Mouse (Mus musculus) intestine, postnatal 0 days (tissue): Measurements from ENCODE around the gene Pitpnm1. TPM values are rescaled to one million over a fixed set of nuclear protein-coding genes. Genes with fewer than 3 reads are reported as not detected.
A peak's percentile ranks its signal among the peaks of the same experiment; 100 is the strongest.

Source experiments
- ATAC-seq: fragments of 200-750 bp; cut with Nextera tagmentation; 2 replicates; pipeline ENCODE4 v1.8.0; 2017; ENCODE audit warnings: mild to moderate bottlenecking, moderate TSS enrichment, moderate library complexity
- H3K27ac ChIP-seq: fragments of 300-500 bp; sonication (generic); 2 replicates; pipeline ENCODE4 v1.5.1; 2014; ENCODE audit warnings: mild to moderate bottlenecking, low read depth, low read length, moderate library complexity
- H3K27me3 ChIP-seq: fragments of 300-500 bp; sonication (generic); replicated peaks from 2 replicates; pipeline ENCODE4 v1.6.1; 2014; ENCODE audit warnings: low read length, mixed read lengths; ENCODE audit not compliant: control insufficient read depth, insufficient read depth
- H3K36me3 ChIP-seq: fragments of 300-500 bp; sonication (generic); 2 replicates; pipeline ENCODE4 v1.6.1; 2014; ENCODE audit warnings: mild to moderate bottlenecking, moderate library complexity; ENCODE audit not compliant: control insufficient read depth, insufficient read depth
- H3K4me1 ChIP-seq: fragments of 300-500 bp; sonication (generic); replicated peaks from 2 replicates; pipeline ENCODE4 v1.6.1; 2014; ENCODE audit warnings: antibody characterized with exemption, low read length, mixed read lengths; ENCODE audit not compliant: control insufficient read depth, insufficient read depth
- H3K4me2 ChIP-seq: fragments of 300-500 bp; sonication (generic); replicated peaks from 2 replicates; pipeline ENCODE4 v1.6.1; 2014; ENCODE audit warnings: low read depth, mild to moderate bottlenecking, moderate library complexity
- H3K4me3 ChIP-seq: fragments of 300-500 bp; sonication (generic); 2 replicates; pipeline ENCODE4 v1.5.1; 2014; ENCODE audit warnings: low read depth, low read length
- H3K9ac ChIP-seq: fragments of 300-500 bp; sonication (generic); 2 replicates; pipeline ENCODE4 v1.6.1; 2014; ENCODE audit warnings: mild to moderate bottlenecking, low read depth, low read length
- H3K9me3 ChIP-seq: fragments of 300-500 bp; sonication (generic); 2 replicates; pipeline ENCODE4 v1.6.1; 2016; ENCODE audit warnings: mixed run types; ENCODE audit not compliant: control insufficient read depth
- CTCF ChIP-seq: sonication (generic); IDR thresholded peaks from 2 replicates; pipeline ENCODE4 v1.5.1; 2016; ENCODE audit warnings: low read depth, mild to moderate bottlenecking, control low read depth, antibody characterized with exemption, moderate library complexity
- WGBS: fragments of 180-500 bp; shearing (Covaris S2); extraction: QIAGEN DNeasy Blood & Tissue Kit; methylation state at CpG from one replicate; pipeline ENCODE4 v1.1.7; 2014; 5-methylcytosine and 5-hydroxymethylcytosine counted together
- polyA plus RNA-seq: library from polyadenylated mRNA; unstranded; fragments of >200 nt; fragmentation: Nextera tagmentation; extraction: Ambion mirVana; gene quantifications from 2 replicates; pipeline ENCODE4 v1.2.1, GENCODE M21; 2015

The Pitpnm1 gene
- polyA plus RNA-seq, 1 experiment from 2014 or later: 13.7 TPM

- H3K4me1 ChIP-seq: no peaks in the 10 kb centered on the region
- no peaks in the 10 kb centered on the region for H3K27me3 ChIP-seq
- 80% methylated on average over 7 of the region's 7 CpGs for WGBS
- H3K4me2 ChIP-seq: no peak overlapping the region
- H3K27ac ChIP-seq: no peak overlapping the region
- no peak for TF ChIP-seq CTCF
- no peaks in the 10 kb centered on the region for H3K9me3 ChIP-seq
- H3K4me3 ChIP-seq: no peak overlapping the region
- no peaks in the 10 kb centered on the region for H3K36me3 ChIP-seq
- no peak overlapping the region for H3K9ac ChIP-seq
- no peak for ATAC-seq
Observed at GRCm38 (mm10) chr19:4083316-4083715, 16.5 kb upstream of the Pitpnm1 start.

DNA sequence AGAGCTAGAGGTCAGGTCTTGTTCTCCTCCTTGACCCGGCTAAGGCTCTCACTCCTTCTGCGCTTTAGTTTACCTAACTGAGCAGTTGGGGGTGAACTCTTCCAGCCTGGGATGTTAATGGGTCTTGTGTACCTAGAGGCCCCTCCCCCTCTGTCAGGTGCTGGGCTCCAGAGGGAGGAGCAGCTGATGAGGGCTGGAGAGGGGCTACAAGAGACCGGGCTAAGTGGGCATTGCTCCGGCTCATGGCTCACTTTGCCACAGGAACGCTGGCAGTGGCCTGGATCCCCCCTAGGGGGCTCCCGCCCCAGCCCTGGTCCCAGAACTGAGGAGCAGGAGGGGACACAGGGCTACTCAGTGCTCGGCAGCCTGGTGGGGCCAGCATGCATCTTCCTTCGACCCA is 16.0 kb upstream of the Pitpnm1 start:
- no peak; the same call in 1 of the 2 replicates for TF ChIP-seq CTCF
- Histone ChIP-seq H3K36me3 (no peaks in the 10 kb centered on the region), H3K9ac (no peak overlapping the region), H3K9me3 (no peaks in the 10 kb centered on the region), H3K27ac (no peak overlapping the region), H3K4me1 (no peaks in the 10 kb centered on the region), H3K4me2 (no peak overlapping the region), H3K4me3 (no peak overlapping the region), H3K27me3 (no peaks in the 10 kb centered on the region)
- 40% methylated on average over 8 of the region's 8 CpGs for WGBS
- no peak for ATAC-seq

DNA sequence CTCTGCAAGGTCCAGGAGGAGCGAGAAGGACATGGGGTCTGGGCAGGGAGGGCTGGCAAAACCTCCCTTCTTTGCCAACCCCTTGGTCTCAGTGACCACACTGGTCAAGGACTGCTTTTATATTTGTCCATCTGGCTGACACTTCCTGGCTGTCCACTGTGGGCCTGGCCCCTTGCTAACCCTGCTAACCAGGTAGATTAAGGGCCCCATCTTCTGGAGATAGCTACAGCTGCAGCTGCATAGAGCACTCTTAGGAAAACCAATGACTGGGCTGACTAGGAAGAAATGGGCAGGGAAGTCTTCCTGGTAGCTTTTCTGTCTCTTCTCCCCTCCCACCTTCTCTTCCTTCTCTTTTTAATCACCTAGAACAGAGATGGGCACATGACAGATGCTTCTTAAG is 14.8 kb upstream of the Pitpnm1 start:
- no peak for ATAC-seq
- 92% methylated on average over 1 of the region's 1 CpGs for WGBS
- H3K36me3 ChIP-seq: no peaks in the 10 kb centered on the region
- no peaks in the 10 kb centered on the region for H3K4me1 ChIP-seq
- H3K9me3 ChIP-seq: no peaks in the 10 kb centered on the region
- H3K9ac ChIP-seq: no peak overlapping the region
- H3K27me3 ChIP-seq: no peaks in the 10 kb centered on the region
- H3K4me2 ChIP-seq: no peak overlapping the region
- no peak overlapping the region for H3K27ac ChIP-seq
- peak; percentile 78 for TF ChIP-seq CTCF
- H3K4me3 ChIP-seq: no peak overlapping the region

- no peaks in the 10 kb centered on the region for H3K4me1 ChIP-seq
- 91% methylated on average over 15 of the region's 15 CpGs for whole genome bisulfite sequencing
- no peak overlapping the region for H3K27ac ChIP-seq
- H3K4me3 ChIP-seq: no peak overlapping the region
- H3K9ac ChIP-seq: no peak overlapping the region
- no peaks in the 10 kb centered on the region for H3K36me3 ChIP-seq
- no peak for TF ChIP-seq CTCF
- no peak overlapping the region for H3K4me2 ChIP-seq
- no peaks in the 10 kb centered on the region for H3K27me3 ChIP-seq
- ATAC-seq: no peak
- H3K9me3 ChIP-seq: no peaks in the 10 kb centered on the region
Observed at GRCm38 (mm10) chr19:4086156-4086555, 13.6 kb upstream of the Pitpnm1 start.

GRCm38 (mm10) chr19:4087090-4087489 is 12.7 kb upstream of the Pitpnm1 start:
- Histone ChIP-seq H3K4me1 (no peaks in the 10 kb centered on the region), H3K9ac (no peak overlapping the region), H3K4me2 (no peak overlapping the region), H3K9me3 (no peaks in the 10 kb centered on the region), H3K27me3 (no peaks in the 10 kb centered on the region), H3K36me3 (no peaks in the 10 kb centered on the region), H3K4me3 (no peak overlapping the region), H3K27ac (no peak overlapping the region)
- 89% methylated on average over 5 of the region's 5 CpGs for WGBS
- ATAC-seq: no peak
- TF ChIP-seq CTCF: no peak

GRCm38 (mm10) chr19:4088146-4088545 is 11.7 kb upstream of the Pitpnm1 start:
- TF ChIP-seq CTCF: no peak
- Histone ChIP-seq H3K27ac (no peak overlapping the region), H3K9ac (no peak overlapping the region), H3K4me2 (no peak overlapping the region), H3K4me1 (no peaks in the 10 kb centered on the region), H3K27me3 (no peaks in the 10 kb centered on the region), H3K36me3 (no peaks in the 10 kb centered on the region), H3K9me3 (no peaks in the 10 kb centered on the region), H3K4me3 (no peak overlapping the region)
- WGBS: 35% methylated on average over 5 of the region's 5 CpGs
- ATAC-seq: no peak

DNA sequence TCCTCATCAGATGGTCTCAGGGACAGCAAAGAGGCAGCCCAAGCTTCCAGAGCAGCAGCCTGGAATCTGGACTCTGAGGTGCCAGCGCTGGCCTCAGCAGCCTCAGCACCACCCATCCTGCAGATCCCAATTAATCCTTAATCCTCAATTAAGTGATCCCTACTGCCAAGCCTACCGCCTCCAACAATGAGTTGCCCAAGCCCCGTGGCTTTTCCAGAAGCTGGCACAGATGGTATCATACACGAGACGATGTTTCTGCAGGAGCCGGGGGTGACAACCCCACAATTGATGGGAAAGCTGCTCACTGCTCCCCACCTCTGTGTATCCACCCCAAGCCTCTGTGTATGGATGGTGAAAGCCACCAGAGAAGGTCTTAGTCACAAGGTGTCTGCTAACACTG is 10.7 kb upstream of the Pitpnm1 start:
- WGBS: 78% methylated on average over 6 of the region's 6 CpGs

More for the DNA sequence above, 10.7 kb upstream of the Pitpnm1 start:
- Histone ChIP-seq H3K4me2 (no peak overlapping the region), H3K9me3 (no peaks in the 10 kb centered on the region), H3K27ac (no peak overlapping the region), H3K4me1 (no peaks in the 10 kb centered on the region), H3K27me3 (no peaks in the 10 kb centered on the region), H3K36me3 (no peaks in the 10 kb centered on the region), H3K9ac (no peak overlapping the region), H3K4me3 (no peak overlapping the region)
- no peak for TF ChIP-seq CTCF
- no peak for ATAC-seq
